Mouse (Mus musculus) hindbrain, postnatal 0 days (tissue): ENCODE results near the gene 3110021N24Rik. TPM values are rescaled to one million over a fixed set of nuclear protein-coding genes. Genes with fewer than 3 reads are reported as not detected.

Source experiments
- ATAC-seq: fragments of 200-750 bp; cut with Nextera tagmentation; 2 replicates; pipeline ENCODE4 v1.8.0; 2017; ENCODE audit warnings: mild to moderate bottlenecking, moderate TSS enrichment, moderate library complexity
- DNase-seq: peaks from one replicate; pipeline ENCODE4 v3.0.0-alpha.2; 2015; ENCODE audit warnings: low spot score
- H3K27ac ChIP-seq: fragments of 300-500 bp; sonication (generic); 2 replicates; pipeline ENCODE4 v1.5.1; 2014; ENCODE audit warnings: mild to moderate bottlenecking
- H3K27me3 ChIP-seq: fragments of 300-500 bp; sonication (generic); 2 replicates; pipeline ENCODE4 v1.6.1; 2014; ENCODE audit warnings: low read length, mixed read lengths; ENCODE audit not compliant: insufficient read depth
- H3K36me3 ChIP-seq: fragments of 300-500 bp; sonication (generic); 2 replicates; pipeline ENCODE4 v1.6.1; 2014; ENCODE audit warnings: low read length, mixed read lengths; ENCODE audit not compliant: insufficient read depth
- H3K4me1 ChIP-seq: fragments of 300-500 bp; sonication (generic); 2 replicates; pipeline ENCODE4 v1.6.1; 2014; ENCODE audit warnings: antibody characterized with exemption, low read length, mixed read lengths; ENCODE audit not compliant: insufficient read depth
- H3K4me2 ChIP-seq: fragments of 300-500 bp; sonication (generic); 2 replicates; pipeline ENCODE4 v1.6.1; 2014; ENCODE audit warnings: low read depth, mild to moderate bottlenecking, low read length, moderate library complexity, mixed read lengths
- H3K4me3 ChIP-seq: fragments of 300-500 bp; sonication (generic); 2 replicates; pipeline ENCODE4 v1.5.1; 2014; ENCODE audit warnings: low read length
- H3K9ac ChIP-seq: fragments of 300-500 bp; sonication (generic); replicated peaks from 2 replicates; pipeline ENCODE4 v1.6.1; 2014; ENCODE audit warnings: mild to moderate bottlenecking, low read length, moderate library complexity, mixed read lengths
- H3K9me3 ChIP-seq: fragments of 300-500 bp; sonication (generic); 2 replicates; pipeline ENCODE4 v1.6.1; 2016; ENCODE audit warnings: low read length, mixed read lengths
- CTCF ChIP-seq: IDR thresholded peaks from 2 replicates; pipeline ENCODE4 v1.5.1; 2016; ENCODE audit warnings: antibody characterized with exemption, control low read depth, low read depth
- WGBS: fragments of 180-500 bp; shearing (Covaris S2); extraction: QIAGEN DNeasy Blood & Tissue Kit; methylation state at CpG from one replicate; pipeline ENCODE4 v1.1.7; 2014; 5-methylcytosine and 5-hydroxymethylcytosine counted together
- polyA plus RNA-seq: library from polyadenylated mRNA; unstranded; fragments of >200 nt; fragmentation: Nextera tagmentation; extraction: Ambion mirVana; gene quantifications from 2 replicates; pipeline ENCODE4 v1.2.1, GENCODE M21; 2015
- total RNA-seq: library from RNA; depleted of rRNA; stranded (reverse); fragments of >200 nt; gene quantifications from 2 replicates; pipeline ENCODE4 v1.2.3, GENCODE M21; 2014; rRNA removed

Gene 3110021N24Rik
- total and polyA plus RNA-seq, 2 experiments from 2014 or later, result 0.47 to 2.4 TPM

DNA sequence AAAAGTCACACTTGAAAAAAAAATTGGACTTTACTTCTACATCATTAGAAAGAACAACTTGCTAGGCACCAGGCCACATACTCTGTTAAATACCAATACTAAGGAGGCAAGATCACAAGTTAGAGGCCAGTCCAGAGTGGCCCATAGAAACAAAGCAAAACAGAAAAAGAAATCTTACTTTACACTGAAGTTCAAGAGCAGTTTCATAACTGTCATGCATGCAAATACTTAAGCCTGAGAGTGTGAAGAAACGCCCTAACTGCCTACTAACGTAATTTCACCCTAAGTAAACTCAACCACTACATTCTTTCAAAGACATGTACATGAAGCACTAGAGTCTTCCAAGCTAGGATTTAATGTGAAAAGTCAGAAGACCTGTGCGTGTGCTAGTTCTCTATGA, 106.2 kb downstream of the 3110021N24Rik start:
- H3K9ac ChIP-seq, result no peak overlapping the region
- DNase-seq (no peak), ATAC-seq (no peak)
- no peaks in the 10 kb centered on the region for H3K9me3 ChIP-seq
- no peak overlapping the region for H3K4me3 ChIP-seq
- 99% methylated on average over 3 of the region's 3 CpGs for WGBS
- no peaks in the 10 kb centered on the region for H3K4me1 ChIP-seq
- TF ChIP-seq CTCF, result no peak
- H3K27me3 ChIP-seq, result no peaks in the 10 kb centered on the region
- no peak overlapping the region for H3K4me2 ChIP-seq
- H3K27ac ChIP-seq, result no peak overlapping the region
- peaks cover 38% of the 10 kb centered on the region for H3K36me3 ChIP-seq

DNA sequence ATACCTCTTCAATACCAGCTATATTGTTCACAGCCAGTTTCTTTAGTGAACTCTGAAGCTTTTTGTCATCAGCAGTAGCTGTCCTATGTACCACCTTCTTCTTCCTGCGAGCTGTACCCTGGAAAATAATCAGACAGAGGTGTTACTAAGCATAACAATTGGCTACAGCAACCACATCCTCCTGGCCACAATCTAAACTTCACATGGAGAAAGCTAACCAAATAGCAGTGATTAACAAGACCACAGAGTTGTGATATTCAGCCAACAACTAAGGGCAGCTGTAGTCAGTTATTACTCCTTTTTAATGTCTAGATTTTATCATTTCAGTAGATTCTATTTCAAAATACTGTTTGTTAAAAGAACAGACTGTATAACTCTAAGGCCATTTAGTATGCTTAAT, 106.6 kb downstream of the 3110021N24Rik start:
- Histone ChIP-seq H3K4me1 (no peaks in the 10 kb centered on the region), H3K27ac (no peak overlapping the region), H3K4me2 (no peak overlapping the region), H3K36me3 (peaks cover 38% of the 10 kb centered on the region), H3K9me3 (no peaks in the 10 kb centered on the region), H3K4me3 (no peak overlapping the region), H3K27me3 (no peaks in the 10 kb centered on the region), H3K9ac (no peak overlapping the region)
- no peak for TF ChIP-seq CTCF
- ATAC-seq (no peak), DNase-seq (no peak)
- WGBS, result 85% methylated on average over 1 of the region's 1 CpGs

DNA sequence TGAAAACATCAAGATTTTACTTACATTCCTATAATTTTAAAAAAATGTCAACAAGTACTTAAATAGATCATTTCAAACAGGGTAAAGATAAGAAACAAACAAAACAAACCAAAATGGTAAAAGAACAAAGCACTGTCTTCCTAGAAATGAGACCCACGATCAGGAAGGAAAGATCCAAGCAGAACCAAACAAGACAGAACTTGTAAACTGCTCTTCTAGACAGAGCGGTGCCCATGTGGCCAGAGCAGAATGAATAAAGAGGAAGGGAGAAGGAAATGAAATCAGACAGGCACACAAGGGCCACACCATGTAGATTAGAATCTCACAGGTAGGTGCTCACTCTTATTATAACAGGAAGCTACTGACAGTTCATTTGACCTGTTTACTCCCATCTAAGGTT, 107.2 kb downstream of the 3110021N24Rik start:
- 91% methylated on average over 2 of the region's 2 CpGs for WGBS
- H3K27me3 ChIP-seq, result no peaks in the 10 kb centered on the region
- no peak for DNase-seq
- TF ChIP-seq CTCF, result no peak
- no peak overlapping the region for H3K27ac ChIP-seq
- no peaks in the 10 kb centered on the region for H3K4me1 ChIP-seq
- no peaks in the 10 kb centered on the region for H3K9me3 ChIP-seq
- H3K4me2 ChIP-seq, result no peak overlapping the region
- peaks cover 38% of the 10 kb centered on the region for H3K36me3 ChIP-seq
- no peak for ATAC-seq
- H3K9ac ChIP-seq, result no peak overlapping the region
- no peak overlapping the region for H3K4me3 ChIP-seq

DNA sequence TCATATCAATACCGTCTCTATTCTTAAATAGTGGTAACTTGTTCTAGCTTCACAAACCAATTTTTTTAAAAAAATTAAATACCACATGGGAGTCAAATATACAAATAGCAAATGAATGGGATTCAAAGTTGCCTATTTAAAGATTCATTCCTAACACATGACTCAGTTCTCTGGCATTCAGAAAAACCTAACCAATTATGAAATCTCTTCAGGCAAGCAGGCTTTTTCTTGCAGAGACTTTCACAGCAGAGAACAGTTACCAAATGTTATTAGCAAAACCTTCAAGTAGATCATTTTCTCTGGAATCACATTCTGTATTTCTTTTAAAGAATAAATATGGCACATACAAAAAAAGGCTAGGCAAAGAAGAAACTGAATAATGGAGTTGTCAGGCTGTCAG, 111.2 kb downstream of the 3110021N24Rik start:
- DNase-seq, result no peak
- Histone ChIP-seq H3K4me1 (no peaks in the 10 kb centered on the region), H3K27me3 (no peaks in the 10 kb centered on the region), H3K4me2 (peak overlapping the region; percentile 72; the same call in 1 of the 2 replicates), H3K4me3 (no peak overlapping the region), H3K36me3 (peaks cover 11% of the 10 kb centered on the region; the same call in 1 of the 2 replicates), H3K27ac (no peak overlapping the region), H3K9me3 (no peaks in the 10 kb centered on the region), H3K9ac (no peak overlapping the region)
- no peak for ATAC-seq
- 79% methylated on average over 1 of the region's 1 CpGs for WGBS
- TF ChIP-seq CTCF, result no peak

Other genes with a start within 250 kb of the 3110021N24Rik start
- gene Prpf38a, start 140.3 kb upstream of the 3110021N24Rik start, total RNA-seq, result 14.8 and 19.9 TPM in 2 replicates
- gene Prpf38a, start 140.3 kb upstream of the 3110021N24Rik start, polyA plus RNA-seq, result 59.6 and 65.6 TPM in 2 replicates
- gene Orc1, start 140.2 kb upstream of the 3110021N24Rik start, total RNA-seq, result 0.65 and 2.7 TPM in 2 replicates
- 1.3 and 1.8 TPM in 2 replicates for gene Orc1, start 140.2 kb upstream of the 3110021N24Rik start, polyA plus RNA-seq
- 39.4 and 40.8 TPM in 2 replicates for gene Cc2d1b, start 99.7 kb upstream of the 3110021N24Rik start, total RNA-seq
- 18.7 and 19.9 TPM in 2 replicates for gene Cc2d1b, start 99.7 kb upstream of the 3110021N24Rik start, polyA plus RNA-seq
- 25.9 and 28.5 TPM in 2 replicates for gene Zfyve9, start 61.1 kb downstream of the 3110021N24Rik start, total RNA-seq
- gene Zfyve9, start 61.1 kb downstream of the 3110021N24Rik start, polyA plus RNA-seq, result 9.2 and 10.0 TPM in 2 replicates
- gene Btf3l4, start 114.0 kb downstream of the 3110021N24Rik start, total RNA-seq, result 80.6 and 89.6 TPM in 2 replicates
- 149 and 152 TPM in 2 replicates for gene Btf3l4, start 114.0 kb downstream of the 3110021N24Rik start, polyA plus RNA-seq
- gene Txndc12, start 115.0 kb downstream of the 3110021N24Rik start, total RNA-seq, result 38.1 and 41.3 TPM in 2 replicates
- 68.2 and 73.3 TPM in 2 replicates for gene Txndc12, start 115.0 kb downstream of the 3110021N24Rik start, polyA plus RNA-seq
- 34.5 and 34.8 TPM in 2 replicates for gene Kti12, start 128.1 kb downstream of the 3110021N24Rik start, total RNA-seq
- 29.4 and 29.7 TPM in 2 replicates for gene Kti12, start 128.1 kb downstream of the 3110021N24Rik start, polyA plus RNA-seq
- gene A730015C16Rik, start 129.0 kb downstream of the 3110021N24Rik start, total RNA-seq, result 1.4 TPM in 1 of 2 replicates, not detected in the other
- 1.2 and 1.6 TPM in 2 replicates for gene A730015C16Rik, start 129.0 kb downstream of the 3110021N24Rik start, polyA plus RNA-seq
- gene Rab3b, start 159.4 kb downstream of the 3110021N24Rik start, total RNA-seq, result 76.3 and 99.1 TPM in 2 replicates
- 289 and 314 TPM in 2 replicates for gene Rab3b, start 159.4 kb downstream of the 3110021N24Rik start, polyA plus RNA-seq